Mouse (Mus musculus) NIH3T3 (cell line): ENCODE measurements around the gene Teddm3.
A peak's percentile ranks its signal among the peaks of the same experiment; 100 is the strongest.
"Not testable (repeated sequence)": the region's sequence is repeated elsewhere in the genome, so short reads cannot be mapped to it uniquely, and the experiment has no call there.

Experiments used
- DNase-seq: peaks from one replicate; pipeline ENCODE4 v3.0.0-alpha.2; 2012; ENCODE audit warnings: low read depth

The Teddm3 gene

GRCm38 (mm10) chr16:21151564-21152361 lies 2.0 kb downstream of the Teddm3 start:
- peak; percentile 11 for DNase-seq

- no peak for DNase-seq
These were observed 3.9 kb downstream of the Teddm3 start for GRCm38 (mm10) chr16:21149896-21150295.

DNA sequence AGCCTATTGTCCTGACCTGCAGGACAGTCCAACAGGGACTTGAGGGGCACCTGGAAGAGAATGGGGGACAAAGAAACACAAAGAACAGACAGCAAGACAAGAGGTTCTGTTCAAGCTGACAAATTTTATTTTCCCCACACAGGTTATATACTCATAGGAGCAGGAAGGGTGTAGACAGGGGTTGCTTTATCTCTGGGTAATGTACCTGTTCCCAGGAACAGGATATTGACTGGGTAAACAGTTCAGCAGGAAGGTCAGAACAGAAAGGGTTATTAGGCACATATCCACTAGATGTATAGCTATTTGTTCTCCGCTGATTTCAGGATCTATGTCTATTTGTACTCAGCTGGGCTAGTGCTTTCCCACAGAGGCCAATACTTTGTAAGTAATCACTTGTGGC lies 5.3 kb downstream of the Teddm3 start:
- DNase-seq = not testable (repeated sequence)

- no peak for DNase-seq
These were observed 17.3 kb downstream of the Teddm3 start for GRCm38 (mm10) chr16:21136312-21137083.

- DNase-seq = not testable (repeated sequence)
These were observed 26.1 kb downstream of the Teddm3 start for GRCm38 (mm10) chr16:21127666-21128065.

DNA sequence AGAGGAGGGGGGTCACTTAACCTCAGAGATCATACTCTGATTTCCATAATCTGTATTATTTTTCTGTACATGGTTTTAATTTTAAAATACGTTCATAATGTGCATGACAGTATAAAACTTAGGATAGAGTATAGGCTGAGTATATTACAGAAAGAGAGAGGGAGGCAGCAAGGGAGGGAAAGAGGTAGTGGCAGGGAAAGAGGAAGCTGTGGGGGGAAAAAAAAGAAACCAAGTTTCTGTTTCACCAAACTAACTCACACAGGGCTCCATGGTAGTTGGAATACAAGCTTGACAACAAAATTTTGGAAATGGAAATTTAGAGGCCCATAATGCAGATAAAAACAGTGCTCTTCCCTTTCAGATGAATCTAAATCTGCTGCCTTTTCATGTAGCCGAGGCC lies 31.0 kb downstream of the Teddm3 start:
- DNase-seq = not testable (repeated sequence)

DNA sequence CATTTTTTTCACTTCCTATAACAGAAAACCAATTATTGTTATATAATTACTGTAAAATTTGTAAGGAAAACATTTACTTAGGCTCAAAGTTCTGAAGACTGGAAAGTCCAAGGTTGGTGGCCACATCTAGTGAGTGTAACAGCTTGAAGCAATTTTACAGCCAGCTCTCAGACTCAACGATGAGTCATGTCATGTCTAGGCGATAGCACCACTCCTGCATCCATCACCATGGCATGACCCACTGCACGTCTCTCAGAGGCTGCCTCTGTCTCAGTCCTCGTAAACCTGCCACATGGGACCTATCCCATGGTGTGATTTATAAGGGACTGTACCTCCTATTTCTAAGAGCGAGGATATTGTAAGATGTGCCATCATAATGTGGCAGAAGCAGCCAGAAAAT lies 37.7 kb downstream of the Teddm3 start:
- no peak for DNase-seq

GRCm38 (mm10) chr16:21109473-21109872 lies 44.3 kb downstream of the Teddm3 start:
- peak; percentile 8 for DNase-seq
